Mouse (Mus musculus): ENCODE measurements around the gene Ints14.
A peak's percentile ranks its signal among the peaks of the same experiment; 100 is the strongest.

The Ints14 gene

DNA sequence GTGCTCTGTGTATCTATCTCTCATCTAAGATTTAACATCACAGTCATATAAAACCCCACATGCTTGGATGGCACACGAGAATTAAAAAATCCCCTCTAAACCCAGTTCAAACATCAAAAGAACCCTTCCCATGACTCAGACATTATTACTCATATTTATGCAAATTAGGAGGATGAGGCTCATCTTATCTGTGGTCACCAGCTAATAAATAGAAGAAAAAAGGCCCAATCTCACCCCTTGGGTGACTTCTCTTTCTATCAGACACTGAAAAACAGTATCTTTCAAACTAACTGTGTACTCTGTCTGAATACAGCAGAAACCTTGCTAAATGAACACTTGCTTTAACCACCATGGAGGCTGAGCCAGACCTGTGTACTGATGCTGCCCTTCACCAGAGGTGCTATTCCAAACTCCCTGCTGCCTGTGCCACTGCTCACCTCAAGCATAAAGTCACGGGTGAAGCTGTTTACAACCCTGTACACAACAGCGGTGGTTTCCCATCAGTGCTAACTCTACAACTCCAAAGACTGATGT is 58.0 kb downstream of the Ints14 start:
- DNase-seq (ENCODE audit: low read depth, low spot score) = no peak

DNA sequence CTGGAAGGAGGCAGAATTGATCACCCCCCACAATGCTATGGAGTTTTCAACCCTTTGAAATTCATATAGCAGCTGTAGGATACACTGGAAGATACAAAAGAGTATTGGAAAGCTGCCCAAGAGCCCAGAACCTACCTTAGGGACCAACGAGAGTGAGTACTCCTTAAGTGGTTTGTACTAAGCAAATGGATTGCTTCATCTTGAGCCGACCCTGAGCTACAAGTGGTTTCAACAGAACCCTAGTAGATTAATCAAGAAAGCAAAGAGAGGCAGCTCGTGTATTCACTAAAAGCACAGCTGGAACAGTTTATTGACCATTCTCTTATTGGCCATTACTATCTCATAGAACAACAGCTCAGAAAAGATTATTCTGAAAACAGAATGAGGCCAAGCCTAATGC is 58.4 kb downstream of the Ints14 start:
- DNase-seq (ENCODE audit: low read depth, low spot score) = no peak

DNA sequence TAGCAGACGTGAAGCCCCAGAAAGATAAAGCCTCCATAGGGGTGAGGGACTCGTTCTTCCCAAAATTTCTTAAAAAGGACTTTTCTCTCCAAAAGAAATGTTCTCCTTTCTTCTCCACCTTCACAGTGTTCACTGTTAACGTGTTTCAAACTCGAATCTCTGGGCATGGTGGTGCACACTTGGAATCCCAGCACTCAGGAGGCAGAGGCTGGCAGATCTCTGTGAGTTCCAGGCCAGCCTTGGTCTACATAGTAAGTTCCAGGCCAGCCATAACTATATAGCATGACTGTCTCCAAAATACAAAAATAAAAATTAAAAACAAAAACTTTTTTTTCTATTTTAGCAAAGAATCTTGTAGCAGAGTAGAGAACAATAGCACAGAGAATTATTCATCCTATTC is 59.4 kb downstream of the Ints14 start:
- no peak for DNase-seq (ENCODE audit: low read depth, low spot score)

DNA sequence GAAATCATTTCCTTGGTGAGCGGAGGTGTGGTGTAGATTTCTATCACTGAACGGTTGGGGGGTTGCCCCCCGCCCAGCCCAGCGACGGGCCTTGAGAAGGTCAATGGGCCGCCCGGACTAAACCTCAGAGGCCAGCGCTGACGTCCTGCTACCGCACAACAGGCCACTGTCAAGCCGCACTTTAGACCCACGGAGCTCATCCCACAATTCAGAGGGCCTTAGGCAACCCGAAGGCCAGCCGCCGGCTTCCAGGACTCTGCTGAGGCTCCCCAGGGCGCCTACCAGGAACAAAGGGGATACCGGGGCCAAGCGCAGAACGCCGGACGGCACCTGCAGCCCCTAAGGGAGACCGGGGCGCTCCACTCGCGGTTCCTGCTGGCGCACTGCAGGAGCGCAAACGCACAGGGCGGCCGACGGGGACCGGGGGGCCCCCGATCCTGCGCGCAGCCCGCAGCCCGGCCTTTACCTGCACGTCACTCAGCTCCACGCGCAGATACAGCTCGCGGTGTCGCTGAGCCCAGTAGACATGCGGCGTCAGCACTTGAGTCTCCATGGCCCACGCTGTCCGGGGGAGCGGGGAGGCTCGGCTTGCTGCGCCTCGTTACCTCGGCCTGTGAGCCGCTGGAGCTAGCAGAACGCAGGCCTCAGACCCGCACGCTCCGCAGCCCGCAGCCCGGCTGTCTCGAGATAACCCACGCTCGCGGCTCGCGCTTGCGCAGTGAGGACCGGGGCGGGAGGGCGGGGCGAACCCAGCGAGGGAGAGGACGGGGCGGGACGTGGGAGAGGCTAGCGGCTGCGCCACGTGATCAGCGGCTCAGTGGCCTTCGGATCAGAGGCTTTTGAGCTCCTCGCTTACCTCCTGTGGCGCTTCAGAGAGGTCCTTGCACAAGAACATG is 60.5 kb downstream of the Ints14 start, which contains the start of gene Hacd3:
Gene Hacd3, minus strand, starts transcription at position 703 of the 896 bp plus-strand sequence.
- peak; percentile 95 for DNase-seq (ENCODE audit: low read depth, low spot score)

DNA sequence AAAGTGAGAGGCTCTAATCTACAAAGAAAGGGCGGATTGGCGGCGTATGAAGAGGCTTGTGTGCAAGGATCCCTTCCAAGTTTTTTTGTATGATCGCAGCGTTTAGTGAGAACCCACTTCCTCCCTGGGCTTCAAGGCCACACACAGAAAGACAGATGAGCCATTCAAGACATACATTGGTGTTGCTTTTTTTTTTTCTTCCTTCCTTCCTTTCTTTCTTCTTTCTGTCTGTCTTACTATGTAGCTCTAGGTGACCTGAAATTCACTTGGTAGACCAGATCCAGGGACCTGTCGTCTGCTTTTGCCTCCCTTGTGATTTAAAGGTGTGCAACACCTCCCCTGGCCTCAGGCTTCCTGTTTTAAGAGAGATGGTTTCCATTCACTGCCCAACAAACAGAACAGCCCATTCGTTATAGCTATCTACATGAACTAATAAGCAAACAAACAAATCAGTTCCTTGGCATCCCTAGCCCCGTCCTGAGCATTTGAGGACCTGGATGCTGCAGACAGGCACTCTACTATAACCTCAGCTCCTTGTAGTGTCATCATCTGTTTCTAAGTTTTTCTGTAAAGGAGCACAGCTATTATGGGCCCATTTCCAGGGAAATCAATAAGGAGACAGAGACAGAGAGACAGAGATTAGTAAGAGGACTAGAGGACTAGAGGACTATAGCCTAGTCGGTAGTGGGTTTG is 61.3 kb downstream of the Ints14 start:
- DNase-seq (ENCODE audit: low read depth, low spot score) = no peak

DNA sequence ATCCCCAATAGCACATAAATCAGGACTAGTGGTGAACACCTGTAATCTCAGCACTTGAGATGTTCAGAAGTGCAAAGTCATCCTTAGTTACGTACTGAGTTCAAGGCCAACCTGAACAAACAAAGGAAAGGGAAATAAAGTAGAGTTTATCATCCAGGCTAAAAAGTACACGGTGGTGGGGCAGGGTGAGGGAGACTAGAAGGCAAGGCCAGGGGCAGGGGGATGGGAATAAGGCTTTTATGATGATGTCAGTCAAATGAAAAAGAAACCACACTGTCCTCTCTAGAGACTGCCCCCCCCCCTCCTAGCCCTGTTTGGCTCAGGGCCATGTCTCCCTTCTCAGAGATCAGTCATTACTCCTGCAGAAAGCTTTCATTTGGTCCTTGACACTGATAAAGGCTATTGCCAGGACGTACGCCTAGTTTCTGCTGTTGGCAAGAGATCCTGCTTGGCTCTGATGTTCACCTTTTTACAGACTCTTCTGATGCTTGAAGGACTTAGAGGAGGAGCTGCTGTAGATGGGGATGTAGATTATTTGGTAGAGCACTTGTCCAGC is 62.0 kb downstream of the Ints14 start:
- DNase-seq (ENCODE audit: low read depth, low spot score) = peak; percentile 64

DNA sequence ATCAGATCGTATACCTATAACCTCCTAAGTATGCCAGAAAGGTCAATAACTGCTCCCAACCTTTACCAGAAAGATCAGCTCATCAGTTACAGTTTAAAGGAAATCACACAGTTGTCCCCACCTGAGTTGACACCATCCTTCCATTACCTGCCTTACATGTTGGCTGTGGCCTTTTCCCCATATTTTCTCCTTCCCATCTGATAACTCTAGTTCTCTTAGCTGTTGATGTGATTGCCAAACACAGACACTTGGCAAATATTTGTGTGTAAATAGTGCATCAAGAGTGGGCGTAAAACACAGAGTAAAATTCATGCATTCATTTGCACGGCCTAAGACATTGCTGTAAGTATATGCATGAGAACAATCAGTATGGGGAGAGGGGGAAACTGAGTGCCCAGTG is 62.7 kb downstream of the Ints14 start:
- no peak for DNase-seq (ENCODE audit: low read depth, low spot score)

DNA sequence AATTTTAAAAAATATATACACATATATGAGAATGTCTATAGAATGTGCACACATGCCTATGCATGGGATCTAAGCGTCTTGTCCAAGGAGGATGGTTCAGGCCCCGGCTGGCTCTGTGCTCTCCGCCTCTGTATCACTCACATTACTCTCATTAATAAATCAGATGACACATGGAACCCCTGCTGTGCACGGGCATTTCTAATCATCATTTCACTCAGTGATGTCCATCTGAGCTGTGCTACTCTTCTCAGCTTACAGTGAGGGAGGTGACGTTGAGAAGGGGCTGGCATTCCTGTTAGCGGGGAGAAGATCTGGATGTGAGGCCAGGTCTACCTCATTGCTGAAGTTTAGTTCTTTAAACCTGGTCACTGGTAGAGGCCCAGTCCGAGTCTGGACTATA is 66.5 kb downstream of the Ints14 start:
- no peak for DNase-seq (ENCODE audit: low read depth, low spot score)

DNA sequence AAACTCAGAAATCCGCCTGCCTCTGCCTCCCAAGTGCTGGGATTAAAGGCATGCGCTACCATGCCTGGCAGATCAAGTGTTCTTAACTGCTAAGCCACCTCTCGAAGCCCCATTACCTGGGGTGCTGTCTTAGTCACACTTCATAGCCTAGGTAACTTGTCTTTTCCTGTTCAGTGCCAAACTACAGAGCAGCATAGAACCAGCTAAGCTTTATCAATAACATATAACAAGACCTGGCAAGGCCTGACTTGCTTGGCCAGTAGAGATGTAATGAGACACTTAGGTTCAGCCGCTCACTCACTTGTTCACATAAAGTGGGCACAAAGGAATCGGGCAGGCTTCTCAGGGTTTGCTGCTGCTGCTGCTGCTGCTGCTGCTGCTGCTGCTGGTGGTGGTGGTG is 67.6 kb downstream of the Ints14 start:
- no peak for DNase-seq (ENCODE audit: low read depth, low spot score)

DNA sequence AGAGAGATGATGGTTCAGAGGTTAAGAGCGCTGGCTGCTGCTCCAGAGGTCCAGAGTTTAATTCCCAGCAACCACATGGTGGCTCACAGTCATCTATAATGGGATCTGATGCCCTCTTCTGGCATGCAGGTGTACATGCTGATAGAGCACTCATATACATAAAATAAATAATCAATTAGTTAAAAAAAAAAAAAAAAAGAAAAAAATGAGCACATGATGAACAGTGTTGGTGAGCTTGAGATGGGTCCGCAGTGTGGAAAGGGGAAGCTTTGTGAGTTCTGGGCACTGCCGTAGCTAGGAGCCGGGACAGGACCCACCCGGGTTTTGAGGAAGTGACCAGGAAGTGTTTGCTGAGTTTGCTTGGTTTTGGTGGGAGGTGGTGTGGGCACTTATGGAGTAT is 70.7 kb downstream of the Ints14 start:
- DNase-seq (ENCODE audit: low read depth, low spot score) = peak; percentile 22

DNA sequence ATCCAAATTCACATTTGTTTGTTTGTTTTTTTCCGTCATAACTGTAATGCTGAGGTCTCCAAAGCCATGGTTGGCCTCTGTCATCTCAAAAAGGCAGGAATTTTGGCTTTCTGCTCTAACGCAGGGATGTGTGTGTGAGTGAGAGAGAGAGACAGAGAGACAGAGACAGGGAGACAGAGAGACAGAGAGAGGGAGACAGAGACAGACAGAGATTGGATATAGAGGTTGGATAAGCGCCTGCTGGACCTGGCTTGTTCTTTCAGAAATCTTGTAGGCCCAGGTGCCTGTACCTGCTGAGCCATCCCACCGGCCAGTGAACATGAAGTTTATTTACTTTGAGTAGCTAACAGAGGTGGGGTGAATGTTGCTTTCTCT is 71.2 kb downstream of the Ints14 start:
- DNase-seq (ENCODE audit: low read depth, low spot score) = no peak

DNA sequence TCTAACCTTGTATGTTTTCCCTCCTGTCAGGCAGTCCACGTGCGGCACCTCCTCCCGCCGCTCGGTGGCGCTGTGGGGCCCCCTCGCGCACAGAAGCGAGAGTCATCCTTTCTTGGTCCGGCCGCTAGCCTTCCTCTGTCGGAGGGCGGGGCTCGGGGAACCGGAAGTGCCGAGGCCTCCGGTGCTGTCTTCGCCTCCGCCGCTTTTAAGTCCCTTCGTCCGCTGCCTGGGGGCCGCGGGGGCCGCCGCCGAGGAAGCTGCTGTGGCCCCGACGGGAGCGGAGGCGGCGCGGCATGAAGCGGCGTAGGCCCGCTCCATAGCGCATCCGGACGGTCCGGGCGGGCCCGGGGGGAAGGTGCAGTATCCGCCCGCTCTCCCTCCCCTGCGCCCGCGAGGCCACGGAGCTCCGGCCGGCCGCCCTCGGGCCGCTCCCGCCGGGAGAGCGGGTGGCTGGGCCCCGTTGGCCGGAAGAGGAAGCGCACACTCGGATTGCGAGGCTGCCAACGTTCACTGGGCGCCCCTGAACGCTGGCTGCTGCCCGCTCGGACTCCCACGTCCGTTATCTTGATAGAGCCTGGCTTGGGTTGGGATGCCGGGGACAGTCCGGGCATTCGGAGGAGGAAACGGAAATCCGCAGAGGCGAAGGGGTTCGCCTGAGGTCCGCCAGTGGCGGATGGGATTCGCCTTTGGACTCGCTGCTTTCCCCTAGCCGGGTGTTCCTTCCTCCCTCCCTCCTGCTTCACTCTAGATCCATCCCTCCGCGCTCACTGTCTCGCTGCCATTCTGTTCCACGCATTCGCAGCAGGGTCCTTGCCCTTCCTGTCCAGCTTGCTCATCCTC is 71.8 kb downstream of the Ints14 start, which contains the start of gene Dpp8:
Gene Dpp8, plus strand, starts transcription at position 146 of the 840 bp plus-strand sequence.
- peak; percentile 96 for DNase-seq (ENCODE audit: low read depth, low spot score)

DNA sequence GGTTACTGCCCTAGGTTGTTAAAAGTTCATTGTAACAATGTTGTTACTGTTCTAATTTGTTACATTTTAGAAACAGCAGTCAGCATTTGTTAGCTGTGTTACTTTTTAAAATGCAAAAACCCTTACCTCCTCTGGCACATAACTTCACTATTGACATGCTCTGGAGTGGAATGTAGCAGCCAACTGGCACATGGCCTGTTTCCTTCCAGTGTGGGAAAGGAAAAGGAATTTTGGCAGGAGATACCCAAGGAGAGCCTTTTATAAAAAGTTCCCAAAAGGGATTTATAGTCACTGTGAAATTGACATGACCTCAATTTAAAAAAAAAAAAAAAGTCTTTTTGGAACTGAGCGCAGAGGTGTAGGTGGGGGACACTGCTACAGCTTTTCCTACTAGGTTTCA is 75.8 kb downstream of the Ints14 start:
- DNase-seq (ENCODE audit: low read depth, low spot score) = no peak

Measured in R1 (cell line).